Mouse (Mus musculus) liver (tissue): ENCODE results near the gene Pla2g4e.
"Not testable (repeated sequence)": the region's sequence is repeated elsewhere in the genome, so short reads cannot be mapped to it uniquely, and the experiment has no call there.

Experiments
- DNase-seq: peaks from one replicate; pipeline ENCODE4 v3.0.0-alpha.2; 2020; ENCODE audit warnings: mixed read lengths

Gene Pla2g4e

DNA sequence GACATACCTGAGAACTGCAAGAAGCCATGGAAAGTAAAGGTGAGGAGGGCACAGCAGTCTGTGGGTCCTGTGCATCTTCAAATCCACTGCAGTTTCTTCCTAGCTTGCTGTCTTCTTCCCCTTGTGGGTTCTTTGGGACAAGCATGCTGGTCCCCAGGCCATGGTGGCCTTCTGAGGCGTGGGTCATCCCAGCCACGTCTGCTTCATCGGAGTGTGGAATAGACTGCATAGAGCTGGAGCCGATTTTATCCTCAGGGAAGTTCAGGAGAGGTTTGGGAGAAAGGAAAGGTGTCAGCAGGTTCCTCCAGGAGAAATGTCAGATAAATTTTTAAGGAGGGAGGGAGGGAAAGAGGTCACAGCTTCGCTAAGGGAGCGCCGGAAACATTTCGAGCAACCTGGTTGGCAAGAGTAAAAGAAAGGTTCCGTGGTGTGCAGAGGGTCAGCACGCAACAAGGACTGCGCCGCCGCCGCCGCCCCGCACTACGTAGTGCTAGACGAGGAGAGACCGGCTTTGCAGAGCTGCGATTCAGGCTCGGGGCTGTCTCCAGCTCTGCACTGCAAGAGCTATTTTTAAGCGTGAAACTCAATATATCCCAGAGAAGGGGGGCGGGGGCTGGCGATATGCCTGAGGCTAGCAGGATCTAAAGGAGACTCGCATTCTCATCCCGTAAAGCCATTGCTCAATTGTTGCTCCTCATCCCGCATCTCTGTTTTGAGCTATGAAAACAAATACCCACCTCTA lies at the start of gene Pla2g4e:
Gene Pla2g4e (minus strand): TSS at position 657 of the 742 bp plus-strand sequence.
- peak; percentile 17 for DNase-seq

DNA sequence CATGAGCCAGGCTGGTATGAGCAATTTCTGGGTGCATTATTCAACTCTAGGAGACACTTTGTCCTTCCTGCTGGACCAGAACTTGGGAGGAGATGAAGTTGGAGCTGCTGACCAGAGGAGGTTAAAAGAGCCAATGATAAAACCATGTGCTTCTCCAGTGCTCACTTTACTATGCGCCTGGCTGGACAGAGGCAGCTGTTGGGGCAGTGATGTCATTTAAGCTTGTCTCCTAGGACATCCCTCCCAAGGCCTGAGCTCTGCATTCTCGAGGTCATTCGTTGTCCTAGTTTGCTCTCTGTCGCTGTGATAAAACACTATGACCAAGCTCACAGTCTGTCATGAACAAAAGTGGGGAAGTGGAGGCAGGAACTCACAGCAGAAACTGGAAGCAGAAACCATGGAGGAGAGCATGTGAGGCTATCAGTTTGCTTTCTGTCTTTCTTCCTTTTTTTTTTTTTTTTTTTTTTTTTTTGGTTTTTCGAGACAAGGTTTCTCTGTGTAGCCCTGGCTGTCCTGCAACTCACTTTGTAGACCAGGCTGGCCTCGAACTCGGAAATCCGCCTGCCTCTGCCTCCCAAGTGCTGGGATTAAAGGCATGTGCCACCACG lies 46.4 kb upstream of the Pla2g4e start:
- DNase-seq: no peak

DNA sequence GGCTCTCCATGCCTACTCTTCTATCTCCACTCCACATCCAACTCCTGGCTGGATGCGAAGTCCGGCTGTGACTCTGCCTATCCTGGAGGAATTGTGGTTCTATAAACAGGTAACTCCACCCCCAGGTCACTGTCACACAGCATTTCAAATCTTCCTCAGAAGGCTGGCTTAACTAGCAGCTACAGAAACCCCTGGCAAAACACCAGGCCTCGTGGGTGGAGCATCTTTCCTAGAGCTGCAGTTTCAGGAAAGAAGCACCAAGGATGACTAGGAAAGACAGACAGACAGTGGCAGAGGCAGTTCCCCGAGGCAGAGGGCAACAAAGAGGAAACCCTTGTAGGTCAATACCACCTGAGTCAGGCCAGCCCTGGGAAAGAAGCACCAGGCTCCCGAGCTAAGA lies 43.9 kb upstream of the Pla2g4e start, which contains the start of gene Pla2g4d:
Gene Pla2g4d (minus strand): TSS at position 203 of the 400 bp plus-strand sequence.
- no peak for DNase-seq

- DNase-seq: no peak
Measured at GRCm38 (mm10) chr2:120288401-120288800, 43.3 kb upstream of the Pla2g4e start.

- no peak for DNase-seq
Measured at GRCm38 (mm10) chr2:120285639-120286038, 40.5 kb upstream of the Pla2g4e start.

- no peak for DNase-seq
Measured at GRCm38 (mm10) chr2:120284705-120285104, 39.6 kb upstream of the Pla2g4e start.

GRCm38 (mm10) chr2:120284094-120284493 lies 39.0 kb upstream of the Pla2g4e start:
- DNase-seq: no peak

- no peak for DNase-seq
Measured at GRCm38 (mm10) chr2:120283550-120283949, 38.4 kb upstream of the Pla2g4e start.

GRCm38 (mm10) chr2:120281221-120281620 lies 36.1 kb upstream of the Pla2g4e start:
- DNase-seq: no peak

DNA sequence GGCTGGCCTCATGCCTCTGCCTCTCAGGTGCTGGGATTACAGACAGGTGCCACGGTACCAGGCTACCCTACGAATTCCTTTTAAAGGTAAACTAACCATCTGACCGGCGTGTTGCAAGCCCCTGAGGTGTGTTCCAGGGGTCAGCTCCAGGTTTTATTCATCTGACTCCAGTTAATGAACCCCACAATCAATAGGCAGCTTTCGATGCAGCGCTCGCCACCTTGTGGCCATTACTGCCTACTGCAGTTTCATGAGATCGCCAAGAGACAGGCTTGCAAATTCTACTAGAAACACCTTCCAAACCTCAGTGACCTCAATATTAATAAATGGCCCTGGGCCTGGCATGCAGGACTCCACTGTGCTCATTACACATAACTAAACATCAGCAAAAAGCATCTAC lies 34.8 kb upstream of the Pla2g4e start:
- peak; percentile 55 for DNase-seq

- no peak for DNase-seq
Measured at GRCm38 (mm10) chr2:120276951-120277350, 31.8 kb upstream of the Pla2g4e start.

- peak; percentile 24 for DNase-seq
Measured at GRCm38 (mm10) chr2:120268635-120269034, 23.5 kb upstream of the Pla2g4e start.

DNA sequence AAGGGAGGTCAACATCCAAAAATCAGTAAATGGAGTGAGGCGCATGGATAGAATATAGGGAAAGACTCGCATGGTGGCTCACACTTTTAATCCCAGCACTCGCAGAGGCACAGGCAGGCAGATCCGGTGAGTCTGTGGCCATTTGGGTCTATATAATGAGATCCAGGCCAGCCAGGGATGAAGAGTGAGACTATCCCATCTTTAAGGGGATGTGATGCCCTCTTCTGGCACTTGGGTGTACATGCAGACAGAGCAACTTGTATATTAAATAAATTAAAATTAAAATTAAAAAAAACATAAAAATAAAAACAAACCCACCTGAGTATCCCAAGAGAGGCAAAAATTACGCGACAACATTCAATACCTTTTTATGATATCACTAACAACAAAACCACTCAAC lies 20.4 kb upstream of the Pla2g4e start:
- no peak for DNase-seq

GRCm38 (mm10) chr2:120264858-120265257 lies 19.7 kb upstream of the Pla2g4e start:
- no peak for DNase-seq

DNA sequence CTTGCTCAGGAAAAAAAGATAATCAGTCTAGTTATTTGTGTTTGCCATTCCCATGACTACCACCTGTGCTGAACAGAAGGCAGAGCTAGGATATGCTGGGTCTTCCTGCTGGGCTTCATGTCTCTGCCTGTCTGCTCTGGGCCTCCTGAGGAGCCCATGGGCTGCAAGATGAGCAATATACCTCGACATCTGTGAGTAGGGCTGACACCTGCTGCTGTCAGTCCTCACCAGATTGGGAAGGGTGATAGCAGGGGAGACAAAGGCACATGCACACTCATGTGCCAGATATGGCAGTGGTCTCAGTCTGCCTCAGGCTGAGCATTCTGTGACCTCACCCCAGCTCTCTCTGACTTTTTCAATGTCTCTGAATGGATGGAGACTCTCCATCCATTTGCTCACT lies 17.7 kb upstream of the Pla2g4e start:
- no peak for DNase-seq

- no peak for DNase-seq
Measured at GRCm38 (mm10) chr2:120261346-120261745, 16.2 kb upstream of the Pla2g4e start.

DNA sequence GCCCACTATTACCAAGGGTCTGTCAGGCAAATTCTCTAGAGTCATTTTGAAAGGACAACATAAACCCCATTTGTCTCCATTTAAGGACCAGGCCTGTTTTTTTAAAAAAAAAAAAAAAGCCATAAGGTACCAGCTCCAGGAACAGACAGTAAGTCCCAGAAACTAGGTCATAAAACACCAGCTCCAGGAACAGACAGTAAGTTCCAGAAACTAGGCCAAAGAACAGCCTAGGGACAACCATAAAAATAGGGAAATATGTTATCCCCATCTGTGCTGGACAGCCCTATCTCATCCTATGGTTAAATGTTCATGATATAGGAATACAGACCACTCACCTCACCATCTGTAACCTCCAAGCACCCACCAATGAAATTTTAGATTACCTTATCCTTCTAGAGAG lies 11.1 kb upstream of the Pla2g4e start:
- DNase-seq: no peak

DNA sequence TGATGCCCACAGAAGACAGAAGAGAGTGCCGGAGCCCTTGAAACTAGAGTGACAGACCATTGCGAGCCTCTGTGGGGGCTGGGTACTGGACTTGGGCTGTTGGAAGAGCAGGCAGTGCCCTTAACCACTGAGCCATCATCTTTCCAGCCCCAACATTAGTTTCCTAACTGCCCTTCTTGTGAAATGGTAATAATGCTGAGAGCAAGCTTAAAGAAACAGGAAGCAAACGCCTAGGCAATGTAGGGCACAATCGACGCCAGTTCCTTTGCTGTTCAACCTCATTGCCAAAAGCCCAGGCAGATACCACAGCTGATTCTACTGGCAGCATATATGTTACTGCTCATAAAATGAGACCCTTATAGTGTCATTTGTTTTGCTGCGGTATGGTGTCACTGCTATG lies 7.5 kb upstream of the Pla2g4e start:
- no peak for DNase-seq

DNA sequence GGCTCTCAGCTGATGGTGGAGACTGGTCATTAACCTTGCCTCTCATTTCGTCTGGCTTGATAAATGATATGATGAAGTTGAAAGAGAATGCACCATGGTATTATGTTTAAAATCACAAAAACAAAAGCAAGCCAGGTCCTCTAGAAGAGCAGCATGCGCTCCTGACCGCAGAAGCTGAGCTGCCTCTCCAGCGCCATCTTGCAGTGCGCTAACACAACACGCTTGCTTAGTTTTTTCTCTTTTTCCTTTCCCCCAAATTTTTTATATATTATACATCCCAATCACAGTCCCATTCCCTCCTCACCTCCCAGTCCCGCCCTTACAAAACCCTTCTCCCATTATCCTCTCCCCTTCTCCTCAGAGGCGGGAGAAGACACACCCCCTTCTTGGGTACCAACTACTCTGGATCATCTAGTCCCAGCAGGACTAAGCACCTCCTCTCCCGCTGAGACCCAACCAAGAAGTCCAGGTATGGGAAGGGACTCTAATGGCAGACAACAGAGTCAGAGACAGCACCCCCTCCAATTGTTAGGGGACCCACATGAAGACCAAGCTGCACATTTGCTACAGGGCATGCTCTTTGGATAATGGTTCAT lies 384 bp upstream of the Pla2g4e start:
- DNase-seq: no peak

DNA sequence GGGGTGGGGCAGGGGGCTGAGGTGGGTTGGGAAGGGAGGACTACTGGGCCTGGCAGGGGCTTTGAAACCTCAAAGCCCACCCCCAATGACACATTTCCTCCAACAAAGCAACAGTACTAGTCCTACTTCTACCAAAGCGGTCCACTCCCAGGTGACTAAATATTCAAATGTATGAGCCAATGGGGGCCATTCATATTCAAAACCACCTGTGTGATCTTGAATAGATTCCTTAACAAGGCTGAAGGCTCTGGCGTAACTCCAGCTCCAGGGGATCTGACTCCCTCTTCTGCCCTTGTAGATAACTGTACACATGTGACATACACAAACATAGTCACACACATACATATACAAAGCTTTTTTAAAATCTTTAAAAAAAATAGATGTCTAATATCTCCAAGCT lies 1.1 kb downstream of the Pla2g4e start:
- DNase-seq: no peak

GRCm38 (mm10) chr2:120242791-120243467 lies 2.2 kb downstream of the Pla2g4e start:
- no peak for DNase-seq

DNA sequence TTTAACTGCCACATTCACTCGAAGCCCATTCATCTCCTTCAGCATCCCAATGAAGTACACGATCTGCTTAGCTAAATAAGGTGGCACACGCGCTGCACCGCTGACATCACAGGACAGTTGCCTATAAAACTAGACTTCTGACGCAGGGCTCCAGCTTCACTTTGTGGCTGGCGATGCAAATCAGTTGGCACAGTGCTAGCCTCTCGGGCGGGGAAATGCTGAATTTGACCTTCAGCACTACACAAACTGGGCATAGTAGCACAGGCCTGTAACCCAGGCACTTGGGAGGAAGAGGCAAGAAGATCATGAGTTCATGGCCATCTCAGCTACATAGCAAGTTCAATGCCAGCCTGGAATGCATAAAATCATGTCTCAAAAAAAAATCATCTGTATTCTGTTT lies 6.4 kb downstream of the Pla2g4e start:
- DNase-seq: not testable (repeated sequence)

DNA sequence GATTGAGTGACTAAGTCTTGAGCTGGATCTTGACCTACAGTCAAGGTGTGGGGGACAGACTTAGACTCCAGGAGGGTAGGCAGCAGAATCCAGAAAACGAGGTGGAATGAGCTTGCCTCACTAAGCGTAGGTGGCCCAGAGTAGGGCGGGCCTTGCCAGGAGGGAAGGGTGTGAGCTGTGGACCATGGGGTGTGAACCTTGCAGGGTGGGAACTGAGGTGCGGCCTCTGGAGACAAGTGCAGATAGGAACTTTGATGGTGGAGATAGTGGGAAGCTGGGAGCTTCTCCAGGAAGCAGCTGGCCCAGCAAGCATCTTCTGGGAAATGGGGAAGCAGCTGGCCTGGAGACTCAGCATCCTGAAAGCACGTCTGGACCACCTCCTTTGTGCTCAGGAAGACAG lies 7.4 kb downstream of the Pla2g4e start:
- DNase-seq: no peak
